Mouse (Mus musculus): ENCODE data around the gene Uox.

- TF ChIP-seq FLI1 (IDR thresholded peaks at IDR 0.05; ENCODE audit: low read length) (no peak), GATA1 (IDR thresholded peaks at IDR 0.05; ENCODE audit: borderline replicate concordance, low read length) (no peak)
These were observed 81.0 kb downstream of the Uox start, which contains the start of gene 4930503B20Rik for GRCm38 (mm10) chr3:146651217-146651616.
